Mouse (Mus musculus): ENCODE measurements around the gene Fhad1. TPM values are rescaled to one million over a fixed set of nuclear protein-coding genes. Genes with fewer than 3 reads are reported as not detected.

Gene Fhad1
- polyA plus RNA-seq, 1 experiment from 2014 or later = 3.9 TPM

DNA sequence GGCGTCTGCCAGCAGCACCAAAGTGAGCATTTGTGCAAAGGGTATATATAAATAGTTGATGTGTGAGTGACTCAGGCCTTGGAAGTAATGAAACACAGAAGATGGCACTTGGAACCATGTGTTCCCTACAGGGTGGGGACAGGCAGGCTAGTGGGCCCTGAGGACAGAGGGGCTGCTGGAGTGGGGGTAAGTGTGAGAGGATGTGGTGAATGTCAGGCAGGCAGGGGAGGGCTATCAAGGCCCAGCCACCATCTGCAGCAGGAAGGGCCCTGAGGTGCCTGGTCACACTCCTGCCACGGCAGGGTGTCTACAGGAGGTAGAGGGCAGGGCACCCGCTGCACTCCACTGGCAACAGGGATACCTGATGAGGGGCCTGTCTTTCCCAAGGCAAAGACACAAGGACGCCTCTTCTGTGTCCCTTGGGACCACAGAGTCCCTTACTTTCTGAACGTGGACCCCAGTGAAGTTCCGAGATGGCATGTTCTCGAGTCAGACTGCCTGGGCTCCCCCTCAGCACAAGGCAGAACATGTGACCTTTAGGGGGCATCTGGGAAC is 151.1 kb downstream of the Fhad1 start:
- Histone ChIP-seq H3K4me3 (no peak overlapping the region), H3K9me3 (replicated peaks) (no peaks in the 10 kb centered on the region), H3K27ac (ENCODE audit: poor library complexity, severe bottlenecking) (peak overlapping the region; percentile 53), H3K9ac (0 out of 2 replicates have a peak overlapping the region, but pooled peaks have one; percentile 3), H3K4me2 (no peak overlapping the region), H3K4me1 (replicated peaks) (peaks cover 58% of the 10 kb centered on the region), H3K27me3 (replicated peaks) (no peaks in the 10 kb centered on the region), H3K36me3 (peaks cover 55% of the 10 kb centered on the region)
- WGBS = 77% methylated on average over 7 of the region's 7 CpGs
- ATAC-seq (ENCODE audit: insufficient number of reproducible peaks, low FRiP score) = no peak

DNA sequence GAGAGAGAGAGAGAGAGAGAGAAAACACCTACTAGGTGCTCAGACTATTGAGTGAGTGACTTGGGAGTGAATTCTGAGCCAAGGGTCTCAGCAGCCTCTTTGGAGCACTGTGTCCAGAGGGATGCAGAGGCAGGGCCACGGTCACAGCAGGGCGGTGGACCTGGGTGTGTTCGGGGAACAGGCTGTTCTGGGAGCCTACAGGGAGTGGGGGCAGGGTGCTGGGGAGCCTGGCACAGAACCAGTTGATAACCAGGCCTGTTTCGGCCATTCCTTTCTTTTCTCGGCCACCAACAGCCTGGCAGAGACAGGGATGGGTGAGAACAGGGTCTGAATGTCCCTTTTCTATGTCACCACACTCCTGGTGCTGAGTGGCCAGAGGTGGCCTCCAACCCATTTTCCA is 152.0 kb downstream of the Fhad1 start:
- H3K27me3 ChIP-seq (replicated peaks) = no peaks in the 10 kb centered on the region
- H3K4me3 ChIP-seq = no peak overlapping the region
- 69% methylated on average over 5 of the region's 5 CpGs for WGBS
- 0 out of 2 replicates have a peak overlapping the region, but pooled peaks have one; percentile 53 for H3K27ac ChIP-seq (ENCODE audit: poor library complexity, severe bottlenecking)
- ATAC-seq (ENCODE audit: insufficient number of reproducible peaks, low FRiP score) = no peak
- H3K36me3 ChIP-seq = peaks cover 62% of the 10 kb centered on the region
- no peaks in the 10 kb centered on the region for H3K9me3 ChIP-seq (replicated peaks)
- H3K4me2 ChIP-seq = no peak overlapping the region
- H3K9ac ChIP-seq = peak overlapping the region; percentile 18; the same call in 1 of the 2 replicates
- H3K4me1 ChIP-seq (replicated peaks) = peaks cover 49% of the 10 kb centered on the region

DNA sequence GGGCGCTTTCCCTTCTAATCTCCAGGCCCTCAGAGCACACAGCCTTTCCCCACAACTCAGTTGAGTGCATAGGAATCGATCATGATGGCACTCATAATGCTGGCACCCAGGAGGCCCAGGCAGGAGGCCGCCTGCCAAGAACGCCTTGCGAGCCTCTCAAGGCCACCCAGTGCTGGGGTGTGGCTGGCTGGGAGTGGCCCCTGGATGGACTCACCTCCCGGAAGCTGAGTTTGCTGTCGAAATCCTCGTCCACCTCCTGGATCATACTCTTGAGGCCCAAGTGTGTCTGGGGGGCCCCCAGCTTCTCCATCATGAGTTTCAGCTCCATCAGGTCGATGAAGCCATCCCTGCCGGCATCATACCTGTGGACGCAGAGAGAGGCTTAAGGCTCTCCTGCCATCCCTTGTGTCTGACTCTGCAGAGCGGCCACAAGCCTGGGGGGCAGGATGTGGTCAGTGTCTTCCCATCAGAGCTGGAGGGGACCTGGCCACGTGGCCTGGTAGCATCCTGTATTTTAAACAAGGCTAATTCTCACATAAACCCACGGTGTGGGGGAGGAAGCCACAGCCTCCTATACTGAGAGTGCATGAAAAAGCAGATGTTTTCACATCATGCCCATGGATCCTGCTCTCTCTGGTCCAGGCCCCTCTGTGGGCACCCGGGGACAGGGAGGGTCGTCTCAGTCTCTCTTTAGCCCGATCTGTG is 153.1 kb downstream of the Fhad1 start:
- ATAC-seq (ENCODE audit: insufficient number of reproducible peaks, low FRiP score) = no peak
- Histone ChIP-seq H3K36me3 (peaks cover 64% of the 10 kb centered on the region), H3K9me3 (replicated peaks) (no peaks in the 10 kb centered on the region), H3K4me2 (no peak overlapping the region), H3K27ac (ENCODE audit: poor library complexity, severe bottlenecking) (no peak overlapping the region), H3K9ac (no peak overlapping the region), H3K4me3 (no peak overlapping the region), H3K27me3 (replicated peaks) (no peaks in the 10 kb centered on the region), H3K4me1 (replicated peaks) (peaks cover 42% of the 10 kb centered on the region)
- 88% methylated on average over 17 of the region's 17 CpGs for WGBS

DNA sequence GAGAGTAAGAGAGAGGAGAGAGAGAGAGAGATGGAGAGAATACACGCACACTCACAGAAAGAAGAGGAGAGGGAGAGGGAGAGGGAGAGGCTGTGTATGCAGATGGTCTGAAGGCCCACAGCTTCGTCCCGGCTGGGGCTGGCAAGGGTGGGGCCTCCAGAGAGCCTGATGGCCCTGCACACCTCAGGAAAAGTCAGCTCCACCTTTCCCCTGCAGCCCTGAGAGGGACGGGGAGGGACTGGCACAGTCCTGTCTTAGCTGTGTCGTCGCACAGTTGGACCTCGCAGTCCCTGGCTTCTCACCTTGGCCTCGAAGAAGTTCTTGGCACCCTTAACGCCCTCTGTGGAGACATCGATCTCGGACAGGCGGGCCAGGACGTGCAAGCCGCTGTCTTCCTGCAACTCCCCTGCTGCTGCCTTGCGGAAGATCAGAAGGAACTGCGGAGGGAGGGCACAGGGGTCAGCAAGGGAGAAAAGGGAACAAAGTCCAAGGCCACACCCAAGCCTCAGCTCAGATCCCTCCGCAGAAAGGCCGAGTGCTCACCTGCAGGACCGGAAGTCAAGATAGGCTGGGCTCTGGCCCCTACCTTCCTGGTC is 154.5 kb downstream of the Fhad1 start:
- Histone ChIP-seq H3K27ac (ENCODE audit: poor library complexity, severe bottlenecking) (no peak overlapping the region), H3K4me3 (no peak overlapping the region), H3K9ac (0 out of 2 replicates have a peak overlapping the region, but pooled peaks have one; percentile 25), H3K4me1 (replicated peaks) (peaks cover 28% of the 10 kb centered on the region), H3K36me3 (peaks cover 61% of the 10 kb centered on the region), H3K4me2 (no peak overlapping the region), H3K27me3 (replicated peaks) (no peaks in the 10 kb centered on the region), H3K9me3 (replicated peaks) (no peaks in the 10 kb centered on the region)
- WGBS = 80% methylated on average over 19 of the region's 19 CpGs
- ATAC-seq (ENCODE audit: insufficient number of reproducible peaks, low FRiP score) = no peak

DNA sequence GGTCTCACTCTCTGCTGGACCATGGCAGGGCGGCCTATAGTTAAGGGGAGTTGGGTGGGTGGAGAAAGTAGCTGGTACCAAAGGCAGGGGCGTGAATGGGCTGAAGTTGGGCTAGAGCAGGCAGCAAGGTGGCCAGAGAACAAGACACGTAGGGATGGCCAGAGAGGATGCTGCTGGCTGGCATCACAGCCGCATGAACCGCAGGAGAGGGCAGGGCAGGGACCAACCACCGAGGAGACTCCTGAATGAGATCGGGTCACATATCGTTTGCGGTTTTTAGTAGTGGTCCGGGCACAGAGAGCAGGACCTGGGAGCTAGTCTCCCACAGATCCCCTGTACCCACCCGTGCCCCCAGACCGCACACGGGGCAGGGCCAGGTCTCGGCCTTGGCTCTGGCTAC is 155.5 kb downstream of the Fhad1 start:
- ATAC-seq (ENCODE audit: insufficient number of reproducible peaks, low FRiP score) = no peak
- WGBS = 94% methylated on average over 14 of the region's 14 CpGs
- H3K27ac ChIP-seq (ENCODE audit: poor library complexity, severe bottlenecking) = no peak overlapping the region
- no peak overlapping the region for H3K4me2 ChIP-seq
- H3K9me3 ChIP-seq (replicated peaks) = no peaks in the 10 kb centered on the region
- H3K9ac ChIP-seq = no peak overlapping the region
- H3K4me1 ChIP-seq (replicated peaks) = peaks cover 22% of the 10 kb centered on the region
- H3K4me3 ChIP-seq = no peak overlapping the region
- H3K36me3 ChIP-seq = peaks cover 51% of the 10 kb centered on the region
- H3K27me3 ChIP-seq (replicated peaks) = no peaks in the 10 kb centered on the region

DNA sequence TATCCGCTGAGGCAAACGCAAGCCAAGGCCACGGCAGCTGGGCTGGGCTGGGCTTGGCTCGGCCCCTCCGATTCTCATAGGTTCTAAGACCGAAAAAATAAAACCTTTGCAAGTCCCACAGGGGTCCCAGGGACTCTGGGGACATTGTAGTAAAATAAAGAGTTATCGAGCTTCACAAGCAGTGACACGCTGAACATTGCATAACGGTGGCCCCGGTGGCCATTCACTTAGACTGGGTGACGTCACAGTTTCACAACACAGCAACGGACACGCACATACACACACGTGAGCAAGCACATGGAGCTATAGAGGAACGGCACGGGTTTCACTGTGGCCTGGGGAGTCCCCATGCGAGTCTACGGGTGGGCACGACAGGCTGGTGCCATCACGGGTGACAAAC is 156.4 kb downstream of the Fhad1 start:
- Histone ChIP-seq H3K27me3 (replicated peaks) (no peaks in the 10 kb centered on the region), H3K36me3 (peaks cover 46% of the 10 kb centered on the region), H3K9me3 (replicated peaks) (no peaks in the 10 kb centered on the region), H3K4me1 (replicated peaks) (peaks cover 13% of the 10 kb centered on the region), H3K27ac (ENCODE audit: poor library complexity, severe bottlenecking) (no peak overlapping the region), H3K4me2 (no peak overlapping the region), H3K9ac (no peak overlapping the region), H3K4me3 (no peak overlapping the region)
- 86% methylated on average over 20 of the region's 20 CpGs for WGBS
- ATAC-seq (ENCODE audit: insufficient number of reproducible peaks, low FRiP score) = no peak

DNA sequence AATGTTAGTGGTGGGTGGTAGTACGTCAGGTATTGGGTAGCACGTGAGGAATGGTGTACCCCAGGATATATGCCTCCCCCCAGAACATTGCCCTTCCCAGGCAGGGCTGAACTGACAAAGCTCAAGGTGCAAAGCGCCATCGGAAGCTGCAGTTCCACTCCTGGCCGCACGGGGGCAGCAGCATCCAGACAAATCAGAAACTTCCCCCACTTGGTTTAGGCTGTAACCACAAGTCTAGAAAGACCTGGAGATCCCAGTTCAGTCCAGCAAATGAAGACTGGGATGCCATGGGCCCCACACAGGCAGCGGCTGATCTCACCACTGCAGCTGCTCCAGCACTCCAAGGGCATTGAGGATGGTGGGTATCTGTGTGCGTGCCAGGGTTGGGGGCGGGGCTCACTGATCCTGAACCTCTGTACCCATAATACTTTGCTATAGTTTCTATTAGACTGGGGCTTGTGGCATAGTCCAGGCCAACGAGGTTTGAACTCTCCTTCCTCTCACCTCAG is 157.4 kb downstream of the Fhad1 start:
- 0 out of 2 replicates have a peak, but pooled peaks have one; percentile 22 for ATAC-seq (ENCODE audit: insufficient number of reproducible peaks, low FRiP score)
- H3K4me2 ChIP-seq = no peak overlapping the region
- H3K27me3 ChIP-seq (replicated peaks) = no peaks in the 10 kb centered on the region
- 19% methylated on average over 10 of the region's 10 CpGs for whole genome bisulfite sequencing
- H3K36me3 ChIP-seq = peaks cover 45% of the 10 kb centered on the region
- H3K4me1 ChIP-seq (replicated peaks) = 0 out of 2 replicates have a peak, but pooled peaks cover 4% of the 10 kb centered on the region
- H3K27ac ChIP-seq (ENCODE audit: poor library complexity, severe bottlenecking) = no peak overlapping the region
- H3K9ac ChIP-seq = peak overlapping the region; percentile 21; the same call in 1 of the 2 replicates
- no peaks in the 10 kb centered on the region for H3K9me3 ChIP-seq (replicated peaks)
- no peak overlapping the region for H3K4me3 ChIP-seq

DNA sequence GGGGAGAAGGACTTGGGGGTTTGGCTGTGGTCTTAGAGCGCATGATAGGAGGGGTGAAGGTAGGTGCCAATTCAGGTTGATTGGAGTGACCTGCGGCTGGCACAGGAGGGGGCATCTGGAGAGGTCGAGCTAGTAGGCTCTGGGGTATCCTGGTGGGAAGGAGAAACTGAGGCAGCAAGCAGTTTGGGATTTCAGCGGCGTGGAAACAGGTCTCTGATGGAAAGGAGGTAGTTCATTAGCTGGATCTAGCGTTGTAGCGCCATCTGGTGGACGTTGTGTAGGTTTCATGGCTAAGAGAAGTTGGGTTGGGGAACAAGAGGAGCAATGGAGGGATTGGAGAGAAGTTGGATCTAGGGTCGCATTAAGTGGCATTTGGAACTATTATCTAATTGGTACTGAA is 161.4 kb downstream of the Fhad1 start:
- WGBS = 85% methylated on average over 9 of the region's 9 CpGs
- H3K36me3 ChIP-seq = peaks cover 5% of the 10 kb centered on the region
- no peaks in the 10 kb centered on the region for H3K9me3 ChIP-seq (replicated peaks)
- no peak overlapping the region for H3K4me2 ChIP-seq
- H3K4me3 ChIP-seq = no peak overlapping the region
- H3K4me1 ChIP-seq (replicated peaks) = 0 out of 2 replicates have a peak, but pooled peaks cover 4% of the 10 kb centered on the region
- no peak overlapping the region for H3K9ac ChIP-seq
- H3K27me3 ChIP-seq (replicated peaks) = no peaks in the 10 kb centered on the region
- no peak for ATAC-seq (ENCODE audit: insufficient number of reproducible peaks, low FRiP score)
- H3K27ac ChIP-seq (ENCODE audit: poor library complexity, severe bottlenecking) = no peak overlapping the region

DNA sequence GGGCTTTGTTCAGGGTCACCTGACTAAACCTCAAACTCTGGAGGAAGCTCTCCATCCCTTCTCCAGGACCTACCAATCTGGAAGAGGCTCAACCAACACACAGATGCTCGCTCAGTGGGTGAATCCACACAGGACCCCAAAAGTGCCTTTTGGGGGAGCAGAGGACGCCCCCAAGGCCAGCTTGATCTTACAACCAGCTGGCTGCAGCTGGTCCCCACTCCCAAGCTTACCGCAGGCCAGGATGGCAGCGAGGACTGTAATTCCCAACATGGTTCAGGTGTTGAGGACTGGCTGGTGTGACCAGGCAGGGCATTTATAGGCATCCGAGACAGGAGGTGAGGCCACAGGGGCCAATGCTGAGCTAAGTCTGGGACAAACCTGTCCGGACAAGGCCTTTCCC is 168.9 kb downstream of the Fhad1 start, which contains the start of gene Ctrc:
Ctrc (minus strand) TSS at position 361 of the 400 bp plus-strand sequence.
- H3K27me3 ChIP-seq (replicated peaks) = no peaks in the 10 kb centered on the region
- WGBS = 75% methylated on average over 6 of the region's 6 CpGs
- no peak within 1 kb of the TSS for H3K9ac ChIP-seq
- H3K4me2 ChIP-seq = no peak within 1 kb of the TSS
- no peak within 1 kb of the TSS for H3K4me3 ChIP-seq
- no peak within 1 kb of the TSS for H3K27ac ChIP-seq (ENCODE audit: poor library complexity, severe bottlenecking)
- H3K4me1 ChIP-seq (replicated peaks) = no peaks in the 10 kb centered on the region
- H3K36me3 ChIP-seq = no peaks in the 10 kb centered on the region
- H3K9me3 ChIP-seq (replicated peaks) = no peaks in the 10 kb centered on the region
- ATAC-seq (ENCODE audit: insufficient number of reproducible peaks, low FRiP score) = no peak

Measured in heart, embryonic 12.5 days (tissue).